10 mouse cellular contexts compared by ENCODE assay signal in genomic region chr7:29128725-29129124, GRCm38 (mm10). TPM values are rescaled to one million over a fixed set of nuclear protein-coding genes. Genes with fewer than 3 reads are reported as not detected.
DNase-seq lines count a peak whose midpoint lies in the region; ATAC-seq and TF ChIP-seq lines count a peak whose summit lies in the region.
"Had no signal": no experiment of that assay in that cellular context is flagged by ENCODE, and none has a peak within 500 bp of the region (broad histone marks: within the 10 kb centered on the region; RNA-seq: fewer than 3 reads in every experiment).

No protein-coding gene starts in this region.

- no peaks in the 10 kb centered on the region for H3K36me3 ChIP-seq in hindbrain, postnatal 0 days (ENCODE audit: insufficient read depth, low read length)
- H3K36me3 ChIP-seq in hindbrain, embryonic 12.5 days = no peaks in the 10 kb centered on the region
- H3K36me3 ChIP-seq in thymus, adult 2 months (ENCODE audit: control insufficient read depth, insufficient read depth, low read length) = no peaks in the 10 kb centered on the region
- H3K36me3 ChIP-seq: heart, embryonic 10.5 days had no signal

- no peaks in the 10 kb centered on the region for H3K9me3 ChIP-seq in hindbrain, postnatal 0 days (ENCODE audit: low read length)
- no peaks in the 10 kb centered on the region for H3K9me3 ChIP-seq in hindbrain, embryonic 12.5 days (replicated peaks)
- H3K9me3 ChIP-seq: heart, embryonic 10.5 days had no signal

- no peak overlapping the region for H3K4me2 ChIP-seq in hindbrain, postnatal 0 days (ENCODE audit: low read depth, low read length)
- H3K4me2 ChIP-seq in hindbrain, embryonic 12.5 days (replicated peaks) = no peak overlapping the region
- H3K4me2 ChIP-seq: midbrain, embryonic 11.5 days had no signal

- no peak overlapping the region for H3K4me3 ChIP-seq in hindbrain, postnatal 0 days (ENCODE audit: low read length)
- H3K4me3 ChIP-seq in hindbrain, embryonic 12.5 days = no peak overlapping the region
- no peak overlapping the region for H3K4me3 ChIP-seq in thymus, adult 2 months (ENCODE audit: control insufficient read depth, insufficient read depth, low read length)
- H3K4me3 ChIP-seq: heart, embryonic 10.5 days had no signal

- no peak overlapping the region for H3K9ac ChIP-seq in hindbrain, postnatal 0 days (replicated peaks; ENCODE audit: low read length)
- H3K9ac ChIP-seq in hindbrain, embryonic 12.5 days = no peak overlapping the region

- intact Hi-C loops in gastrocnemius, postnatal 14 days (cut with DNase I; ENCODE audit: low total_unique reads) = no loop called here

- WGBS in hindbrain, postnatal 0 days = 55% methylated on average over 2 of the region's 2 CpGs
- 47% methylated on average over 2 of the region's 2 CpGs for WGBS in hindbrain, embryonic 12.5 days
- 86% methylated on average over 2 of the region's 2 CpGs for WGBS in thymus, adult 2 months

- no peak for TF ChIP-seq POLR2A in thymus, adult 2 months (IDR thresholded peaks at IDR 0.05; ENCODE audit: control insufficient read depth, extremely low read depth, insufficient read depth, low read length, poor library complexity)

- TF ChIP-seq CTCF in hindbrain, postnatal 0 days (IDR thresholded peaks at IDR 0.05; ENCODE audit: low read depth) = peak; percentile 64
- TF ChIP-seq CTCF in thymus, adult 2 months (IDR thresholded peaks at IDR 0.05; ENCODE audit: borderline replicate concordance, control insufficient read depth, extremely low read depth, insufficient read depth, low read length, poor library complexity) = no peak

- DNase-seq in hindbrain, postnatal 0 days (ENCODE audit: low spot score) = peak; percentile 21
- peak; percentile 55 for DNase-seq in thymus, adult 2 months
- DNase-seq in thymus, postnatal 36 days = no peak
- peak; percentile 42 for DNase-seq in embryo, embryonic 11 days
- peak; percentile 45 for DNase-seq in thymus, postnatal 25 days
- no peak for DNase-seq in ovary, postnatal 36 days (ENCODE audit: low spot score)
- DNase-seq in gastrocnemius, postnatal 14 days = no peak

- ATAC-seq in hindbrain, postnatal 0 days = no peak
- ATAC-seq in hindbrain, embryonic 12.5 days (ENCODE audit: low FRiP score) = no peak

- no peaks in the 10 kb centered on the region; the same call in 1 of the 2 replicates for H3K4me1 ChIP-seq in hindbrain, postnatal 0 days (ENCODE audit: insufficient read depth, low read length)
- H3K4me1 ChIP-seq in hindbrain, embryonic 12.5 days = peaks cover 11% of the 10 kb centered on the region
- peaks cover 7% of the 10 kb centered on the region for H3K4me1 ChIP-seq in thymus, adult 2 months (replicated peaks; ENCODE audit: control insufficient read depth, insufficient read depth, low read length)

- H3K27ac ChIP-seq in hindbrain, postnatal 0 days = no peak overlapping the region
- no peak overlapping the region for H3K27ac ChIP-seq in hindbrain, embryonic 12.5 days
- H3K27ac ChIP-seq in thymus, adult 2 months (ENCODE audit: control insufficient read depth, insufficient read depth, low read length) = no peak overlapping the region
- H3K27ac ChIP-seq: heart, embryonic 10.5 days had no signal

- H3K27me3 ChIP-seq in hindbrain, postnatal 0 days (ENCODE audit: insufficient read depth, low read length) = no peaks in the 10 kb centered on the region
- H3K27me3 ChIP-seq in hindbrain, embryonic 12.5 days = no peaks in the 10 kb centered on the region; the same call in 1 of the 2 replicates
- H3K27me3 ChIP-seq in thymus, adult 2 months (ENCODE audit: control insufficient read depth, insufficient read depth, low read length) = no peaks in the 10 kb centered on the region

RNA-seq across cellular contexts. Expression of gene Ryr1, which starts 3.7 kb away (rescaled TPM):
- total RNA-seq in hindbrain, postnatal 0 days (2014; rRNA removed) = 3.8 and 5.0 TPM in 2 replicates
- polyA plus RNA-seq in hindbrain, postnatal 0 days (2015; fragmentation: Nextera tagmentation; extraction: Ambion mirVana) = 11.4 and 12.5 TPM in 2 replicates
- polyA plus RNA-seq in hindbrain, embryonic 12.5 days (2016; fragmentation: Nextera tagmentation; extraction: Ambion mirVana) = 5.2 and 5.7 TPM in 2 replicates
- 0.19 and 0.24 TPM in 2 replicates for polyA plus RNA-seq in thymus, adult 2 months (2012; rRNA removed)
- total RNA-seq in gastrocnemius, postnatal 14 days (2021) = 100 to 1,000 TPM; 746 to 901 TPM

RNA-seq across cellular contexts. Expression of gene Rasgrp4, which starts 5.9 kb away (rescaled TPM):
- 2.9 and 3.3 TPM in 2 replicates for total RNA-seq in hindbrain, postnatal 0 days (2014; rRNA removed)
- 0.84 and 1.3 TPM in 2 replicates for polyA plus RNA-seq in hindbrain, postnatal 0 days (2015; fragmentation: Nextera tagmentation; extraction: Ambion mirVana)
- 0.46 and 1.1 TPM in 2 replicates for polyA plus RNA-seq in hindbrain, embryonic 12.5 days (2016; fragmentation: Nextera tagmentation; extraction: Ambion mirVana)
- 44.9 and 54.5 TPM in 2 replicates for polyA plus RNA-seq in thymus, adult 2 months (2012; rRNA removed)
- under 1 TPM; 0.73 to 0.82 TPM for total RNA-seq in gastrocnemius, postnatal 14 days (2021)

RNA-seq across cellular contexts. Expression of gene Fam98c, which starts 27.3 kb away (rescaled TPM):
- 48.7 and 67.4 TPM in 2 replicates for total RNA-seq in hindbrain, postnatal 0 days (2014; rRNA removed)
- 51.8 and 54.3 TPM in 2 replicates for polyA plus RNA-seq in hindbrain, postnatal 0 days (2015; fragmentation: Nextera tagmentation; extraction: Ambion mirVana)
- polyA plus RNA-seq in hindbrain, embryonic 12.5 days (2016; fragmentation: Nextera tagmentation; extraction: Ambion mirVana) = 20.0 and 21.7 TPM in 2 replicates
- 88.8 and 92.3 TPM in 2 replicates for polyA plus RNA-seq in thymus, adult 2 months (2012; rRNA removed)
- 10 to 100 TPM; 12.3 to 13.0 TPM for total RNA-seq in gastrocnemius, postnatal 14 days (2021)

RNA-seq across cellular contexts. Expression of gene Ggn, which starts 41.3 kb away (rescaled TPM):
- total RNA-seq in hindbrain, postnatal 0 days (2014; rRNA removed) = 0.73 and 0.75 TPM in 2 replicates
- polyA plus RNA-seq in hindbrain, postnatal 0 days (2015; fragmentation: Nextera tagmentation; extraction: Ambion mirVana) = 0.41 and 0.74 TPM in 2 replicates
- polyA plus RNA-seq in hindbrain, embryonic 12.5 days (2016; fragmentation: Nextera tagmentation; extraction: Ambion mirVana) = 0.46 and 0.56 TPM in 2 replicates
- polyA plus RNA-seq in thymus, adult 2 months (2012; rRNA removed) = 0.53 and 0.66 TPM in 2 replicates
- total RNA-seq in gastrocnemius, postnatal 14 days (2021) = under 1 TPM; 0.35 to 0.38 TPM

RNA-seq across cellular contexts. Expression of gene Spred3, which starts 41.5 kb away (rescaled TPM):
- total RNA-seq in hindbrain, postnatal 0 days (2014; rRNA removed) = 27.4 and 30.8 TPM in 2 replicates
- polyA plus RNA-seq in hindbrain, postnatal 0 days (2015; fragmentation: Nextera tagmentation; extraction: Ambion mirVana) = 11.1 and 11.2 TPM in 2 replicates
- polyA plus RNA-seq in hindbrain, embryonic 12.5 days (2016; fragmentation: Nextera tagmentation; extraction: Ambion mirVana) = 5.9 and 6.4 TPM in 2 replicates
- polyA plus RNA-seq in thymus, adult 2 months (2012; rRNA removed) = 2.2 and 2.7 TPM in 2 replicates
- 1 to 10 TPM in 1 of 2 experiments, under 1 TPM in 1; 0.78 to 1.8 TPM for total RNA-seq in gastrocnemius, postnatal 14 days (2021)

Comparison
In these comparisons a context has a peak if more than half of its experiments do, and no peak if none do; other contexts are left out.
1. DNase-seq: peak in hindbrain, postnatal 0 days (single experiment), thymus, adult 2 months (single experiment), embryo, embryonic 11 days (single experiment) and thymus, postnatal 25 days (single experiment); none in thymus, postnatal 36 days (0 of 2), ovary, postnatal 36 days (single experiment) and gastrocnemius, postnatal 14 days (single experiment).
2. RNA of gene Rasgrp4, which starts 5.9 kb away (polyA plus RNA-seq): 44.9 to 54.5 TPM in thymus, adult 2 months; 0.84 to 1.3 TPM in hindbrain, postnatal 0 days and 0.46 to 1.1 TPM in hindbrain, embryonic 12.5 days; every median in the first group is over 10 times any median in the second.